Comparison of ENCODE assay signal across 17 mouse cellular contexts in genomic region chr1:137996041-137996440, GRCm38 (mm10).
"Had no signal": no experiment of that assay in that cellular context is flagged by ENCODE, and none has a peak within 500 bp of the region (broad histone marks: within the 10 kb centered on the region; RNA-seq: fewer than 3 reads in every experiment).

No protein-coding gene starts in this region.

- H3K27ac ChIP-seq: lung, embryonic 15.5 days; macrophage; midbrain, embryonic 13.5 days; midbrain, embryonic 15.5 days; neural tube, embryonic 12.5 days; stomach, embryonic 15.5 days; stomach, postnatal 0 days had no signal

- H3K4me1 ChIP-seq: lung, embryonic 15.5 days; midbrain, embryonic 13.5 days; midbrain, embryonic 15.5 days; neural tube, embryonic 12.5 days; stomach, embryonic 15.5 days had no signal

- H3K4me3 ChIP-seq: lung, embryonic 15.5 days; midbrain, embryonic 13.5 days; midbrain, embryonic 15.5 days; neural tube, embryonic 12.5 days; stomach, embryonic 15.5 days had no signal

- H3K9me3 ChIP-seq: lung, embryonic 15.5 days; midbrain, embryonic 13.5 days; midbrain, embryonic 15.5 days; neural tube, embryonic 12.5 days; stomach, embryonic 15.5 days had no signal

- H3K27me3 ChIP-seq: lung, embryonic 15.5 days; midbrain, embryonic 13.5 days; midbrain, embryonic 15.5 days; neural tube, embryonic 12.5 days; stomach, embryonic 15.5 days had no signal

- H3K9ac ChIP-seq: liver, postnatal 0 days; lung, embryonic 15.5 days; midbrain, embryonic 13.5 days; midbrain, embryonic 15.5 days; neural tube, embryonic 12.5 days; stomach, embryonic 15.5 days had no signal

- H3K4me2 ChIP-seq: lung, embryonic 15.5 days; midbrain, embryonic 11.5 days; midbrain, embryonic 13.5 days; midbrain, embryonic 15.5 days; neural tube, embryonic 12.5 days; stomach, embryonic 15.5 days had no signal

- H3K36me3 ChIP-seq: lung, embryonic 15.5 days; midbrain, embryonic 13.5 days; midbrain, embryonic 15.5 days; neural tube, embryonic 12.5 days; stomach, embryonic 15.5 days had no signal

- ATAC-seq: liver, postnatal 0 days; lung, postnatal 0 days; midbrain, embryonic 13.5 days; midbrain, embryonic 15.5 days had no signal

- DNase-seq: liver, postnatal 0 days; lung, adult 2 months; lung, postnatal 14 days; lung, postnatal 36 days; right cerebral cortex, postnatal 14 days; thymus, adult 2 months; thymus, postnatal 25 days; thymus, postnatal 4 days had no signal
